Mouse (Mus musculus) C2C12 (cell line): ENCODE measurements around the gene Mtmr3.

Experiments used
- CEBPB ChIP-seq: IDR thresholded peaks from one replicate; pipeline ENCODE4 v1.6.1; 2011; ENCODE audit warnings: low read depth, mild to moderate bottlenecking, control low read depth, moderate library complexity
- CTCF ChIP-seq: IDR thresholded peaks from one replicate; pipeline ENCODE4 v1.5.1; 2011; ENCODE audit not compliant: control insufficient read depth, insufficient read depth, insufficient read length
- FOSL1 ChIP-seq: IDR thresholded peaks from one replicate; pipeline ENCODE4 v1.8.0; 2011; ENCODE audit warnings: mild to moderate bottlenecking, low read length; ENCODE audit not compliant: poor library complexity, insufficient read depth, severe bottlenecking
- MAX ChIP-seq: IDR thresholded peaks from one replicate; pipeline ENCODE4 v1.6.1; 2011; ENCODE audit warnings: mild to moderate bottlenecking, control low read depth
- MYOD1 ChIP-seq: IDR thresholded peaks from one replicate; pipeline ENCODE4 v1.6.1; 2011; ENCODE audit warnings: low read depth; ENCODE audit not compliant: control insufficient read depth, insufficient read length
- MYOG ChIP-seq: IDR thresholded peaks from one replicate; pipeline ENCODE4 v1.6.1; 2011; ENCODE audit not compliant: control insufficient read depth, insufficient read length; ENCODE audit errors: extremely low read depth
- USF1 ChIP-seq: IDR thresholded peaks from one replicate; pipeline ENCODE4 v1.6.1; 2011; ENCODE audit warnings: low read depth, mild to moderate bottlenecking, control low read depth, moderate library complexity

DNA sequence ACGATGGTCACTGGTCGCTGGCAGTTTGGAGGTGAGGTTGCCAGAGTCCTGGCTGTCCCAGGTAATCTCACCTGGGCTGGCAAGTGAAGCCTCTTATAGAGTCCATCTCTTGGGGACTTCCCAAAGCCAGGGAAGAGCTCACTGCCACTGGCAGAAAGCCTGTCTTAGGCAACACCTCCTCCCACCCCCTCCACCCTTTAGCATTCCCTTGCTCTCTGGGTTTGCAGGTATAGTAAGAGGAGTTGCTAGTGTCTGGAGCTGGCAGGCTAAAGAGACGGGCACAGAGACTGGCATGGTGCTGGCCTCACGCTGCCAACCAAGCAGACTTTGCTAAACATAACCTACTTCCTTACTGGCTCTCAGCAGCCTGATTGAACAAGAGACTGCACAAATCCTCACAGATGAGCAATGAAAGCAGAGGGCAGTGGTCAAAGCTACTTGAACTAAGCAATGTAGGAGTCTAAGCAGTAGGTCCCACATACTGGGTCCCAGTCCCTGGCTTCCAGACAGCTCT, 118.4 kb downstream of the Mtmr3 start:
- TF ChIP-seq CTCF (no peak), USF1 (no peak), CEBPB (no peak), MYOD1 (no peak), MAX (no peak), MYOG (no peak), FOSL1 (no peak)
